Mouse (Mus musculus): ENCODE data around the gene Ssc4d. TPM values are rescaled to one million over a fixed set of nuclear protein-coding genes. Genes with fewer than 3 reads are reported as not detected.

Ssc4d gene
- total RNA-seq, 4 experiments from 2014 or later = 4.5 to 15.0 (median 7.8) TPM

DNA sequence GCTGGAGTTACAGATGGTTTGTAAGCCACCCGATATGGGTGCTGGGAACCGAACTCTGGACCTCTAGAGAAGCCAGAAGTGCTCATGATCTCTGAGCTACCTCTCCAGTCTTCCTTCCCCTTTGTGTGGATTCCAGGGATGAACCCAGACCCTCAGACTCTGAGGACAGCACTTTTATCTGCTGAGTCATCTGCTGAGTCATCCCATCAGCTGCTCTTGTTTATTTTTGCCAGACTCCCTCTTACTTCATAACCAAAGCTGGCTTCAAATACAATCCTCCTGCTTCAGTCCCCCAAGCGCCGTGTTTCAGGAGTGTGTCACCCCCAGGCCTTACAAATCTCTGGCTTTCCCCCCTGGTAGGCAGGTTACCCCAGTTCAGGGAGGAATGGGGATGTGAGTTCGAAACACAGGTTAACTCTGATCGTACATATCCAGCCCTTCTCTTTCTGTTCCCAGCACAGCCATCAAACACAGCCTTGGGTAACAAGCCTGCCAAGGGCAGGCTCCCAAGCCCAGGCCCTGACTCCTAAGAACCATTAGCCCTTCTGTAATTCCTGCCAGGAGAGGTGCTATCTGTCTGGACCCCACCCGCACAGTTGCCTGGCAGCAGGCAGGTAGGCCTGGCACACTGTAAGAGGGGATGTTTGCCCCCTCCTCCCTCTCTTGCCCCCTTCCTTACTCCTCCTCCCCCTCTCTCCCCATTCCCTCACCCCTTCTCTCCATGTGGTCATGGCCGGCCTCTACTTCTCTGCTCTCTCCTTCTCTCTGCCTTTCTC is 1.8 kb upstream of the Ssc4d start:
- DNase-seq = no peak

DNA sequence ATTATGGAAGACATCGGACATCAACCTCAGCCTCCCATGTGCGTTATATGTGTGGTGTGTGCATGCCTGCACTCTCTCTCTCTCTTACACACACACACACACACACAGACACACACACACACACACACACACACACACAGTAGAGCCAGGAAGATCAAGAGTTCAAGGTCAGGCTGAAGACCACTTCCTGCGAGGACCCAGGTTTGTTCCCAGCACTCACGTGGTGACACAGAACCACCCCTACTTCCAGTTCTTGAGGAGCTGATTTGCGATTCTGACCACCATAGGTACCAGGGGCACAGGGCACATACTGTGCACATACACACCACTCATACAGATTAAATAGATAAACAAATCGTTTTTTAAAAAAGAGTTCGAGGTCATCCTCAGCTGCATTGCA is 2.5 kb downstream of the Ssc4d start:
- DNase-seq = no peak

DNA sequence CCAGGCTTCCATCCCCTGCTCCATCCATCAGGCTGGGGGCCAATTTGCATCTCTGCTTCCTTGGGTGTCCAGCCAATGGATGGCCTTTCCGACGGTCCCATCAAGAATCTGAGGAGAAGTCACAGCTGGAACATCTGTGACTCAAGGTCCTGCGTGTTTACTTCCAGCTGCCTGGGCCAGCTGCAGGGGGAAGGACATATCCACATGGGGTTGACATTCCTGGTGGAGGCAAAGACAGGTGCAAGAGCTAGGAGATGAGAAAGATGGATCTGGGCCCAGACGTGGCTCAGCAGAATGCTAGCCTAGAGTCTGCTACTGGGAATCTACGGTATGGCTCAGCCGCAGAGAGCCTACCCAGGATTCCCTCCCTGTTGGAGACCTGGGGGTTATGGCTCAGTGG is 4.1 kb downstream of the Ssc4d start:
- DNase-seq = no peak

DNA sequence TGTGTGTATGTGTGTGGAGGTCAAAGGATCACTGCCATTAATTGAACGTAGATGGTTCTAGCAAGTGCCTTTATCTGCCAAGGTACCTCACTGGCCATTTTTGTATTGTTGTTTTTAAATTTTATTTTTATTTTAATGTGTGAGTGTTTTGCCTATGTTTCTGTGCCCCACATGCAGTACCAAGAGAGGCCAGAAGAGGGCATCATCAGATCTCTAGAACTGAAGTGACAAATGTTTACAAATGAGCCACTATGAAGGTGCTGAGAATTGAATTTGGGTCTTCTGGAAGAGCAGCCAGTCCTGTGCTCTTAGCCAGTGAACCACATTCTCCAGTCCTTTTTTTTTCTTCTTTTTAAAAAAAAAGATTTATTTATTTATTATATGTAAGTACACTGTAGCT is 5.5 kb downstream of the Ssc4d start:
- no peak for DNase-seq

DNA sequence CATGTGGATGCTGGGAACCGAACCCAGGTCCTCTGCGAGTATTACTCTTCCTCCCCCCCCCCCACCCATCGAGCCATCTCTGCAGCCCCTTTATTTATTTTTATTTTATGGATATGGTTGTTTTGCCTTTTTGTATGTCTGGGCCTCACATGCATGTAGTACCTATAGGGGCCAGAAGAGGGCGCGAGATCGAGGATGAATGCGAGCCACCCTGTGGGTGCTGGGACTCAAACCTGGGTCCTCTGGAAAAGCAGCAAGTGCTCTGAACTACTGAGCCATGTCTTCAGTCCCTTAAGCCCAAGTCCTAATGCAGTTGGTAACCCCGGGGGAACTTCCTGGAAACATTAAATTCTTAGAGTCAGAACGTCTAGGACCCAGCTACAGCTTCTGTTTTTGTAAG is 7.5 kb downstream of the Ssc4d start:
- DNase-seq = no peak

DNA sequence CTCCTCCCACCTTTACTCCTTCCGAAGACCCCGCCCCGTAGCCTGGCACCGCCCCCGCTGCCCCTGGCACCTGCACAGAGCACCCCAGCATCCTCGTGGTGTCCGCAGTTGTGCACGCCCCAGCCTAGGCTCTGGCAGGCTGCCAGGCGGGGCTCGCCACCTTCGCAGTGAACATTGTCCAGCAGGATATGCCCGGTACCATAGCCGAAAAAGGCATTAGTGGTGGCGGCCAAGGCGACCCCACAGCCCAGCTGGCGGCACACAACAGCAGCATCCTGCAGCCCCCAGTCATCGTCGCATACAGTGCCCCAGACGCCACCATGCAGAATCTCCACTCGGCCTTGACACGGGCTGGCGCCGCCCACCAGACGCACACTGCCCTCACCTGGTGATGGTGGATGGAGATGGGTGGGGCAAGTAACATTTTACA is 8.8 kb downstream of the Ssc4d start:
- DNase-seq = no peak

DNA sequence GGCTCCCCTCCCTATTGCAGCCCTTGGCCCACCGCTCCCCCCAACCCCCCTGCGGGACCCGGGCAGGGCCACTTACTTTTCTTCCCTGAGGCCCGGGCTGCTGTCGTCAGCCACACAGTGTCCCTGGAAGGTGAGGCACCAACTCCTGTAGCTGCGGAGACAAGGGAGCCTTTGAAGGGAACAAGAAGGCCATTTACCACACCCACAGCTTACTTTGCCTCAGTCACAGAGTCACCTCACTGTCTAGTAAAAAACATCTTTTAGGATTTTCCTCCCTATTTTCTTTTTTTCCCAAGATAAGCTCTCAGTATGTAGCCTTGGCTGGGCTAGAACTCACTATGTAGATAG is 11.1 kb downstream of the Ssc4d start:
- no peak for DNase-seq

DNA sequence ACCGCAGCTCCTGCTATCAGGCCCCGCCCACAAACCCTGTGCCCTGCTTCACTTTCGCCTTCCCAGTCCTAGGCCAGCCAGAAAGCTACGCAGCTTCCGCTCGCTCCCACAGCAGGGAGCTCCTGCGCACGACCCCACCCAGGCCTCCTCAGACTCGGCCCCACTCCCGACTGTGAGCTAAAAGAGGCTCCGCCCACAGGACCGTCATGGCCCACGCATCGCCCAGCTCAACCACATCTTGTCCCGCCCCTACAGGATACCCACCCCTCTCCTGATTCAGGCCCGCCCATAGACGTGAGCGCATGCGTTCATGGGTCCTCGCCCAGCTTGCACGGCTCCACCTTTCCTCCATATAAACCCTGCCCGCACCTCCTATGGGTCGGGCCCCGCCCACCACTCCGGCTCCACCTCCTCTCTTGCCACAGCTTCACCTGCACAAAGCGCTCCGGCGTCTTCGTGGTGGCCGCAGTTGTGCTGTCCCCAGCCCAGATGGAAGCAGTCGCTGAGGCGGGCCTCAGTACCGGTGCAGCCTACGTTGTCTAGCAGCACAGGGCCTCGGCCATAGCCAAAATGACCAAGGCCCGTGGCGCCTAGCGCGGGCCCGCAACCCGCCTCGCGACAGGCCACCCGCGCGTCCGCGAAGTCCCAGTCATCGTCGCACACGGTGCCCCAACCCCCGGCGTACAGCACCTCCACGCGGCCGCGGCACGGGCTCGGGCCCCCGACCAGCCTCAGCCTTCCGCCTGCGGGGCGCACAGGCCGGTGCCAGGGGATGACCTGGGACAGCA is 11.6 kb downstream of the Ssc4d start:
- peak; percentile 99 for DNase-seq

DNA sequence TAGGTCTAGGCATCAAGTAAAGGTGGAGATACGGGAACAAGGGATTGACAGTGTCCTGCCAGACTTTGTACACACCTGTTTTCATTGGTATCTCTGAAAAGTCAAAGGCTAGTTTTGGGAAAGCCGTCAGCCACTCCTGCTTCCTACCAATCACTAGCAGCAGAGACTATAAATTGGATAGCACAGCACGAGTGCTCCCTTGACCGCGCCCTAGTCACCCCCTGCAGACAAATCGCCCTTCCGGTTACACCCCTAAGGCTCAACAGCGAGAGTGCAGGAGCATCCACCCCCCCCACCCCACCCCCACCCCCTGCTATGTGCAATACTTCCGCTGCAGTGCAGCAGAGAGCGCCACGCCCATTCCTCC is 12.2 kb downstream of the Ssc4d start:
- DNase-seq = no peak

DNA sequence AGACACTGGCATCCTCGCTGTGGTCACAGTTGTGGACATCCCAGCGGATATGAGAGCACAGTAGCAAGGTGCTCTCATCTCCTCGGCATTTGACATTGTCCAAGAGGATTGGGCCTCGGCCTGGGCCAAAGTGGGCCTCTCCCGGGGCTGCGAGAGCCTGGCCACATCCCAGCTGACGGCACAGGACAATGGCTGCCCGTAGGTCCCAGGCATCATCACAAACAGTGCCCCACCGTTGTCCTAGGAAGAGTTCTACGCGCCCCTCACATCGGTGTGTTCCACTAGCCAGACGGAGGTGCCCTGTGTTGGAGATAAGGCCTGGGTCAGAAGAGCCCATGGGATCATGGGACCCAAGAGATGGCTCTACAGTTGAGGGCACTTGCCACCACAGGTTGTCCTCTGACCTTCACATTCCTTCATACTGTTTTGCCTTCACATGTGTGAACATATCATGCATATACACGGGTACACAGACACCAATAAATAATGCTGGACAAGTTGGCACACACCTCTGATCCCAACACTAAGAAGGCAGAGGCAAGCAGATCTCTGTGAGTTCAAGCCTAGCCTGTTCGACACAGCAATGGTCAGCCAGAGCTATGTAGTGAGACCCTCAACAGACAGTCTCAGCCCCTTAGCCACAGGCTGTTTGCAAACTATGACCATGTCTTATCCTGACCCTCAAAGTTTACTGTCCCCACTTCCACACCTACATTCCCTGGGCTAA is 13.3 kb downstream of the Ssc4d start:
- DNase-seq = no peak

DNA sequence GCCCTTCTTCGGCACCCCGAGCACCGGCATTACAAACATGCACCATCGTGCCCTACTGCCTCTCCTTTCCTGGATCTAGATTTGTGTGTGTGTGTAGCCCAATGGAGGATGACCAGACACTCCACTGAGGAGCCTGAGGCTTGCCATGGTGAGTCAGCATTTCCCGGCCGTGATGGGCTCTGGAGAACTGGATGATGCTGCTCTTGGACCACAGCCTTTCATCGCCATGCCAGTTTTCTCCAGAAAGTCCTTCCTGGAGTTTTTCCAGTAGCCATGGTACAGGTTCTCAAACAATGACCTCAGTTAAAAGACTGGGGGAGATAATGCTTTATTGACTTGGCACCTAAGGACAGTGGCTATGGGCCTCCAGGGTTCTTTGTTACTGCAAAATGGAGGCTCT is 14.4 kb downstream of the Ssc4d start:
- DNase-seq = no peak

DNA sequence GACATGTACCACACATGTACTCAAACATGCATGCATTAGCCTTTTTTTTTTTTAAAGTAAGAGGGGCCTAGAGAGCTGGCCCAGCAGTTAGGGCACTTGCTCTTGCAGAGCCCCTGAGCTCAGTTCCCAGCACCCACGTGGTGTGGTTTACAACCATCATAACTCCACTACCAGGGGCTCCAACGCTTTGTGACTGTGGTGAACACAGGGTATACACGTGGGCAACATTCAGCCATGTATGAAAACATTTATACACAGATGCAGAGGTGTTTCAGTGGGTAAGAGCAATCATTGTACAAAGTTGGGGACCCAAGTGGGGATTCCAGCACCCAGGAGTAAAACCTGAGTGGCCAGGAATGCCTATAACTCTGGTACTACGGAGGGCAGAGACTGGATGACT is 16.0 kb downstream of the Ssc4d start:
- DNase-seq = no peak

DNA sequence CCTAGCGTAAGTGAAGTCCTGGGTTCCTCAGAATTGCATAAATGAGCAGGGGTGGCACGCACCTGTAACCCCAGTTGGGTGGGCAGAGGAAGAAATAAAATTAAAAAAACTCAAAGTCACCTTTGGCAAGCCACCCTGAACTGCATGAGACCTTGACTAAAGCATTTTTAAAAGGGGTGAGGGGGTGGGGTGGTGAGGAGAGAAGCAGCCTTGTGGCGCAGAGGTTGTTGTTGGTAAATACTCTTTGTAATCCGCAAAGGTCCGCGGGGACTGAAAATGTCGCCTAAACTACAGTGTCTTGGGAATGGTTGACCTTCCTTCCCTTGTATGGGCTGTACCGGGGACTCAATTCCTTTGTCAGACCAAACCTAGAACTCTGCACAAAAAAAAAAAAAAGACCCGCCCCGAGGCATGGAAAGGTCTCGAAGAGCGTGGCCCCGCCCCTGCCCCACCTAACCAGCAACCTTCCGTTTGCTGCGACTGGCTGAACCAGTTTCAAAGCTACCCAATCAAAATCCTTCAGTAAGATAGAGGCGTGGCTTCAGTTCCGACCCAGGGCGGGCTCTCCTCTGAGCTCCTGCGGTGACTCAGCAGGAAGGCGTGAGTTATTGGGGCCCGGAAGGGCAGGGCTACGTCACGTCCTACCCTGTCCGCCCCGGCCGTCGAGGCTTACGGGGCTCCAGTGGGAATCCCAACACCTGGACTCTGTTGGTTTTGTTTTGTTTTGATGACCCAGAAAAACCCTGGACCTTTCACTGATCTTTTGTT is 16.9 kb downstream of the Ssc4d start:
- DNase-seq = peak; percentile 97

DNA sequence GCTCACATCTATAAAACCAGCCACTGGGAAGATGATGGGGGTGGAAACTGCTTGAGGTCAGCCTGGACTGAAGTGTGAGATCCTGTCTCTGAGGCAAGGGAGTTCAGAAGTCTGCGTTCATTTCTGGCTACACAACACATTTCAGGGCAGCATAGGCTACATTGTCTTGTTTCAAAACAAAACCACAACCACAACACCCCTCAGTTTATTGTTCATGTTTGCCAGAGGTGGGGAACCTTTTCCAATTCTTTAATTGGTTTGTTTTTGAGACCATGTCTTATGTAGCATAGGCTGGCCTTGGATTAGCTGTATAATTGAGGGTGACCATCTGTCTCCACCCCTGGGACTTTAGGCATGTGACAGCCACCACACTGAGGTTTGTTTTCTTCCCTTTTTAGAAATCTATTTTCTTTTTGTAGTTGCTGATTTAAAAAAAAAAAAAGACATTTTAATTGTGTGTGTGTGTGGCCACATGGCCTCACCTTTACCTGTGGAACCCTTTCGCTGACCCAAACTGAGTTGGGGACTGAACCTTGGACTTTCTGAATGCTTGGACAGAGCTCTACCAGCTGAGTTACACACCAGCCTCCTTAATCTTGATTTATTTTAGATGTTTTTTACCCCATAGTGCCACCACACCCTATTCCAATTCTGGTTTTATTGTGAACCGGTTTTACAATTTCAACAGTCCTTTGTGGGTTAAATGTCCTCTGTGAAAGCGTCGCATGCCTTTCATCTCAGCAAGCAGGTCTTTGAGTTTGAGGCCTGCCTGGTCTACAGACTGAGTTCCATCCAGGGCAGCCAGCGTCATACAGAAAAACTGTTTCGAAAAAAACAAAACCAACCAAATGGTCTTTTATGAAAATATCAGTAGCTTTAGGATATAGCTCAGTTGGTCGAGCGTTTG is 17.8 kb downstream of the Ssc4d start:
- no peak for DNase-seq

DNA sequence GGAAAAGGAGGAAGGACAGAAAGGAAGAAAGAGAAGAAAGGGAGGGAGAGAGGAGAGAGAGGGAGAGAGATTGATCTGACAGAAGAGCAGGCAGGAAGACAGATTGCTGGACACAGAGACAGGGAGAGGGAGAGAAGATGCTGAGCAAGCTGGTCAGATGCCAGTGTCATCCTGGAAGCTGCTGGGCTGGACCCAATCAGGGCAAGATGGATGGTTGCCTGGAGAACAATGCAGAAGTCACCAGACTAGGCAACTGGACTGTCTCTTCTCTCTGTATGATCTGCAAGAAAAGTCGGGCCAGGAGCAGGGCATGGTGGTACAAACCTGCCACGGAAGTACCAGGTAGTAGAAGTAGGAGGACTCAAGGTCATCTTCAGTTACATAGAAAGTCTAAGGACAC is 21.5 kb downstream of the Ssc4d start:
- DNase-seq = no peak

DNA sequence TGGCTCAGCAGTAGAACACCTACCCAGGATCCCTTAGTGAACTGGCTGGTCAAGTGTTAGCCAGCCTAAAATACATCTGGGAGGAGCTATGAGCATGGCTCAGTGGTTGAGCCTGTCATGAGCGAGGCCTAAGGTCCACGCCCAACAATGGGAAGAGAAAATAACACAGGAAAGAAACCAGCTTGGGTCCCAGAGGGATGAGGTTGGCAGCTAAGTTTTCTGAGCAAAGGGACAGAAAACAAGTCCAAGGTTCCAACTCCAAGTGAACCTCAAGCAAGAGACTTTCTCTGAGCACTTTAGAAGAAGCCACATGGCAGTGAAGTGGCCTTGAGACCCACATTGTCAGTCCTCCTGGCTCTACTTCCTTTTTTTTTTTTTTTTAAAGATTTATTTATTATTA is 22.7 kb downstream of the Ssc4d start:
- DNase-seq = no peak

DNA sequence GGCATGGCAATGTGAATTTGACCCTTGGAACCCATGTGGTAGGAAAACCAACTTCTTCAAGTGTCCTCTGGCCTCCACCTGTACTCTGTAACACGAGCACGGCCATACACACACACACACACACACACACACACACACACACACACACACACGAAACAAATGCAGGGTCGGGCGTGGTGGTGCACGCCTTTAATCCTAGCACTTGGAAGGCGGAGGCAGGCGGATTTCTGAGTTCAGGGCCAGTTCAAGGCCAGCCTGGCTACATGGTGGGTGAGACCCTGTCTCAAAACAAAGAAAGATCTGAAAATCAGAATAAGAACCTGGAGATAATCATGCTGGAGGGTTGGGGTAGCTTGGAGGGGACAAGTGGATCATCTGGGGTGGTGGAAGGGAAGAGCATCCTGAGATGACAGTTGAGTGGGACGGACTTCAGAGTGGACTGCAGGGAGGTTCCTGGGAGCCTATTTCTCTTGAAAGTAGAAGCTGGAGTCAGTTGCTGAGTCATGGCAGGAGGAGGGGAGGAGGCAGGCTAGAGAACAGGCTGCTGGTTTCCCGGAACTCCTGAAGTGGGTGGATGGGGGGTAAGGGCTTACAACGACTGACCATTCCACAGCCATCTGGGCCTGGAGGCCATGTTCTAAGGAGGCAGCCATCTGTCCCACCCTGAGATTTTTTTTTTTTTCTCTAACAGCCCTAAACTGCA is 23.5 kb downstream of the Ssc4d start:
- no peak for DNase-seq

DNA sequence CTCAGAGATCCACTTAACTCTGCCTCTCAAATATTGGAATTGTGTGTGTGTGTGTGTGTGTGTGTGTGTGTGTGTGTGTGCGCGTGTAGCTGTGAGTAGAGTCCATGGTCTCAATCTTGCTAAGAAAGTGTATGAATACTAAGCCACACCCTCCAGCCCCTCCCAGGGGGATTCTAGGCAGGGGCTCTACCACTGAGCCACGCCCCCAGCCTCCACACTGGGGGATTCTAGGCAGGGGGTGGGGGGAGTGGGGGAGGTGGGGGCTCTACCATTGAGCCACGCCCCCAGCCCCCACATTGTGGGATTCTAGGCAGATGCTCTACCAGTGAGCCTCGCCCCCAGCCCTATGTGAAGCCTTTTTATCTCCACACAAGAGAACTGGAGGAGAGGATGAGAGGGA is 27.7 kb downstream of the Ssc4d start:
- DNase-seq = no peak

DNA sequence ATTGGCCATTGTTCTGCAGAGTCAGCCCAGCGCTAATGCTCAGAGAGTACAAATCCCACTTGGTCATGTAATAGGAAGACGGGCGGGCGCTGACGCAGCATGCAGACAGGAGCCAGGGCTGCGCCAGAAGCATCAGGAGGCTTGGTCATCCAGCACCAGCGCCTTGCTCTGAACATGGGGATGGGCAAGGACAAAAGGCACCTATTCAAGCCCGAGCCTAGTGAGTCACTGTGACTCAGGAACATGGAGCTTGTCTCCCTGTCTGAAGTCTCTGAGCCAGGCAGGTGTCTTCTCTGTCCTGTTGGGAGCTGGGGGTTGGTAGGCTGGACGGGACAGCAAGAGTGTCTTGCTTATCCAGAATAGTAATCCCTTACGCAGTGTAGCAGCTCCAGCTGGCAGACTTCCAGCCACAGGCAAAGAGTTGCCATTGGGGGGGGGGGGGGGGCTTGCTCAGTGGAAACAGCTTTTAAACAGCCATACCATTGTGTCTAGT is 28.4 kb downstream of the Ssc4d start:
- no peak for DNase-seq

DNA sequence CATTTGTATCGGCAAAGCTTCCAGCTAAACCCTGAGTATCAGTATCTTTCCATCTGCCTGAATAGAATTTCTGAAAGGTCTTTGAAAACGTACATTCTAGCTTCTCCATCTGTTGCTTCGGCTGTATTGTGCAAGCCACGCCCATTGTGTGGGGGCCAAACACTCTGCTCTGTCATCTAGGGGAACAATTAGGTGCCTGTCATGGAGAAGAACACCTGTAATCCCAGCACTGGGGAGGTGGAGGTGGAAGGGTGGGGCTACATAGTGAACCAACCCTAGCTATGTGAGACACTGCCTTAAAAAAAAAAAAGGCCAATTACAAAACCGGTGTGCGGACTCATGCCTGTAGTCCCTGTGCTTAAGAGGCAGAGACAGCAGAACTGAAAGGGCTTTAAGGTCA is 31.6 kb downstream of the Ssc4d start:
- DNase-seq = no peak

DNA sequence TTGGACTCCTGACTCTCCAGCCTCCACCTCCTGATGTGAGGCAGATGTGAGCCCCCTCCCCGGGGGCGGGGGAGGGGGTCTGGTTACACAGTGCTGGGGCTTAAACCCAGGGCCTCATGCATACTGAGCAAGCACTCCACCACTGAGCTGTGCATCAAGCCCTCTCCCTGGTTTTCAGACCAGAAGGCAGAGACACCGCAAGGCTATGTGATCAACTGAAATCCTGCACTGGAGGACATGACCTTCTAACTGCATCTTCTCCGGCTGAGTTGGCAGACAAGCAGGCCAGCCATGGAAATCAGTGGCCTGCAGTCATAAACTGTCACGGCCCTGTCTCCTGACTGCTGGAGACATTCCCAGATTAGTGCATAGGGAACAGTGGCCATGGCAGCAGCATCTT is 33.7 kb downstream of the Ssc4d start:
- peak; percentile 69 for DNase-seq
